Mouse (Mus musculus): ENCODE data around the gene Dnajb11.

The Dnajb11 gene

GRCm38 (mm10) chr16:22857431-22858113 is at the start of gene Dnajb11, which contains the start of gene Tbccd1:
TSS of gene Dnajb11 (plus strand) at chr16:22857845.
TSS of gene Tbccd1 (minus strand) at chr16:22857669.
- peak; percentile 99 for DNase-seq (ENCODE audit: low read depth, low spot score)

GRCm38 (mm10) chr16:22811477-22811876 is 46.2 kb upstream of the Dnajb11 start, which contains the start of gene Crygs:
TSS of gene Crygs (minus strand) at chr16:22811577.
- no peak for DNase-seq (ENCODE audit: low read depth, low spot score)

DNA sequence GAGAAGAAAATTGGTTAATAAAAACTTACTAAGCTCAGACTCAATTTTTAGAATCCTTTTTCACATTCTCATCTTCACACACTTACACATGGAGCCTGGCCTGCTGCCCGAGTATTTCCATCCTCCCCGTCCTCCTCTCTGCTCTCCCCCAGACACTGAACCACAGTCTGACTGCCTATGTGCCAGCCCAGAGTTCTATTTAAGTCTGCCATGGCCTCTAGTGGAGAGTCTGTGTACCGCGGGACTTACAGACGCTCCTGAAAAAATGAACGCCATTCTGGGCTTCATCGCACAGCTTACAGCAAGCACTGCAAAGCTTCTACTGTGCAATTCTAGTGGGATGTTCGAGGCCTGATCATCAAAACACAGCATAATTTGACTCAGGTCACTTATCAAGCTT is 36.9 kb upstream of the Dnajb11 start:
- DNase-seq (ENCODE audit: low read depth, low spot score) = peak; percentile 51

DNA sequence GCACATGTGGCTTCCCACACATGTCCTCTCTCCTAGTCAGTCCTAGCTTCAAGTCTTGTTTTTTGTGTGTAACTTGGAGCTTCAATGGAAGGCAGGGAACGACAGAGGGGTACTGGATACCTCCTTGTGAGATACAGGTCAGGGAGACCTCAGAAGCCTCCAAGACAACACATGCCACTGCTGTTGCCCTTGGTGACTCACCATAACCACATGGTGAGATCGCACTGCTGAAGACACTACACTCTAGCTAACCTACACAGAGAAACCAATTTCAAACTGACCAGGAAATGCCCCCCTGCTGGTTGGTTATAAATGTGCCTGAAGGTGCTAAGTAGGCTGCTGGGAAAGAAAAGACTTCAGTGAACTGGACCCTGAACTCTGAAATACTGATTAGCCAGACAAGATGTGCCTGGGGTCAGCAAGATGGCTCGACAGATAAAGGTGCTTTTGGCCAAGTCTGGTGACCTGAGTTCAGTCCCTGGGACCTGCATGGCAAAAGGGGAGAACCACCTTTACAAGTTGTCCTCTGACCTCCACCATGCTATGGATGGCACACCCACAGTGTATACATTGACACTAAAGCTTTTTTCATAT is 24.6 kb upstream of the Dnajb11 start:
- DNase-seq (ENCODE audit: low read depth, low spot score) = no peak

DNA sequence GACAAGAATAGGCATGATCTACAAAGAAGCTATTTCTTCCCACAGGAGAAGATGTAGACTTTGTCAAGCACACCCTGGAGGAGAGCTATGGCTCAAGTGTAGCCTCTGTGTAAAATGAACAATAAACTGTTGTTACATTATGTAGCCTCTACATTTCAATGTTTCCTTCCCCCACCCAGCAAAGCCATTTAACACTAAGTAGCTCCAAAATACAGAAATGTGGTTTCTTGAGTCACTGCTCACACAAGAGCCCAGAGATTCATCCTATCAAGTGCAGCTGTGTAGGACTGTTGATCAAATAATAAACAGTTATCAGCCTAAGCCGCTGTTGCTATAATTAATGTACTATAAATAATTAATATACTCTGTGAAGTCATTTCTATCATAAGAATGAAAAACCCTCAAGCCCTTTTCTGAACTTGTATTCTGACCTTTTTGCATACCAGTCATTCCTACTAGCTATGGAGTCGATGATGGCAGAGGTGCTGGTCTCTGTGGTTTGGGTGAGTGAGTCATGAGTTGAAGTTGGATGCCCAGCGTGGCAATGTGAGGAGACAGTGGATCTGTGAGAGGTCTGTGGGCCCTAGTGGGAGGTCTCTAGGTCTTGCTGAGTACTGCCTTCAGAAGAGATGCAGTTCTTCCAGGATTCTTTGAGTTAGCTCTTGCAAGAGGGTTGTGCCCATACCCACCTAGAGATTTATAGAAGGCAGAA is 18.3 kb upstream of the Dnajb11 start:
- DNase-seq (ENCODE audit: low read depth, low spot score) = no peak

DNA sequence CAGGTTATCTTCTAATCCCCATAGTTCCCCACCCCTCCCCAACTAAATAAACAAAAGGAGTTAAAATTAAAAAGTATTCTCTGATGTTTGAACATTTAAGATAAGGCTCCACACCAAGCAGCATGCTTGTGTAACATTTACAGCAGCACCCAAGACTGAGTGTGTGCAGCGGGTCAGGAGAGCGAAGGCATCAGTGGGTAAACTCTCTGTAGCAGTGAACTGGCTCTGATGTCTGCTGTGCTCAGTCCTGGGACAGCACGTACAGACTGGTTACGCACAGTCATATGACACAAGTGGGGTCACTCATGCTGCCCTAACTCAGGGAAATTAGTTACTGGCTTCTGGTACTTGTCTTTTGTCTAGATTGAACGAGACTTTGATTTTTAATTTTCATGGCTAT is 14.8 kb upstream of the Dnajb11 start:
- DNase-seq (ENCODE audit: low read depth, low spot score) = no peak

GRCm38 (mm10) chr16:22844061-22844801 is 13.4 kb upstream of the Dnajb11 start:
- peak; percentile 85 for DNase-seq (ENCODE audit: low read depth, low spot score)

DNA sequence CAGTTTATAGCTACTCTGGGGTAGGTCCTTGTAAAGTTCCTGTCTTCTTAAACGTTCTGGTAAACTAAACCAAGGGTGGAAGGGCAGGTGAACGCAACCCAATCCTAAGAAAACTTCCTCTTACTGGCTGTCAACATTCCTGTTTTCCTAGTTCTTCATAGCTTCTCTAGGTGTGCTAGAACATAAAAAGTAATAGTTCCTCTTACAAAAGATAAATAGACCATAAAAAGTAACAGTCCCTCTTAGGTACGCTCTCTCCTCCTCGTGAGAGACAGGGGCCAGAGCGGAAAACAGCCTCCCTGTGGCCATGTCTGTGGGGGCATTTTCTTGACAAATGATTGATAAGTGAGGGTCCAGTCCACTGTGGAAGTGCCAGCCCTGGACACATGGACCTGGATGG is 12.8 kb upstream of the Dnajb11 start:
- no peak for DNase-seq (ENCODE audit: low read depth, low spot score)

DNA sequence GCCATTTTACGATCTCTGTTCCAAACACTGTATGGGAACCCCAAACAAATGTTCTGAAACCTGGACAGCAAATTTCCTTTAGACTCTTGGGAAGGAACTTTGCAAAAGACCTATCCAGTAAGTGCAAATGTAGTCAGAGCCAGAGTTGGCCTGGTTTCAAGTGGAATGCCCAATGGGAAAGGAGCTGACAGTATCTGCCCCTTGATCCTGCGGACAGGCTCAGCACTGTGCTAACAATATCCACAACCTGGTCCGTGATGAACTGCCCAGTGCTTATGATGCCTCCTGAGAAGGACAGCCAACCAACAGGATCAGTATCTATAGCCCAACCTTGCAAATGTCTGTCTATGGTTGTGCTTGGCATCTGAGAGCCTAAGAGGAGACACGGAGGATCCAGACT is 12.2 kb upstream of the Dnajb11 start:
- DNase-seq (ENCODE audit: low read depth, low spot score) = no peak

DNA sequence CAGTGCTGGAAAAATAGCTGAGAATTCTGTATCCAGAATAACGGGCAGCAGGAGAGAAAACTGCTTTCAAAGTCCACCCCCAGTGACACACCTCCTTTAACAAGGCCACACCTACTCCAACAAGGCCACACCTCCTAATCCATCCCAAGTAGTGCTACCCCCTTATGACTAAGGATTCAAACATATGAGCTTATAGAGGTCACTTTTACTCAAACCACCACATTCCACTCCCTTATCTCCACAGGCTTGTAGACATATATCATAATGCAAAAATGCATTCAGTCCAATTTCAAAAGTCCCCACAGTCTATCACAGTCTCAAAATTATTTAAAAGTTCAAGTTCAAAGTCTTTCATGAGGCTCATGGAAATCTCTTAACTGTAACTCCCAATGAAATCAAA is 10.0 kb upstream of the Dnajb11 start:
- DNase-seq (ENCODE audit: low read depth, low spot score) = no peak

DNA sequence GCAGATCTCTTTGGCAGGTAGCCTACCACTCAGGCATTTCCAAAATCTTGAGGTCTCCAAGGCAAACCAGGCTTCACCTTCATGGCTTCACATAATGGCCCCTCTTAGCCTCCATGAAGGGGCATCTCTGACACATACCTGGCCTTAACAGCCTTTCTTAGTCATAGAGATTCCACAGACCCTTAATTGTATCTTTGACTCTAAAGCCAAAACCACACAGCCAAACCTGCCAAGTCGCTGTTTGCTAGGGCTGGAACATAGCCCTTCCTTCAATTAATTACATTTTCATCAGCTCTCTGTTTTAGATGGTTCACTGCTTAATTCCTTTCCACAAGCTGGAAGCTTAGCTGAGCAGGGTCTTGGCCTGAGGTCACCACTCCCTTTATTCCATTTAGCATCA is 9.3 kb upstream of the Dnajb11 start:
- no peak for DNase-seq (ENCODE audit: low read depth, low spot score)

GRCm38 (mm10) chr16:22852709-22853108 is 4.9 kb upstream of the Dnajb11 start:
- no peak for DNase-seq (ENCODE audit: low read depth, low spot score)

DNA sequence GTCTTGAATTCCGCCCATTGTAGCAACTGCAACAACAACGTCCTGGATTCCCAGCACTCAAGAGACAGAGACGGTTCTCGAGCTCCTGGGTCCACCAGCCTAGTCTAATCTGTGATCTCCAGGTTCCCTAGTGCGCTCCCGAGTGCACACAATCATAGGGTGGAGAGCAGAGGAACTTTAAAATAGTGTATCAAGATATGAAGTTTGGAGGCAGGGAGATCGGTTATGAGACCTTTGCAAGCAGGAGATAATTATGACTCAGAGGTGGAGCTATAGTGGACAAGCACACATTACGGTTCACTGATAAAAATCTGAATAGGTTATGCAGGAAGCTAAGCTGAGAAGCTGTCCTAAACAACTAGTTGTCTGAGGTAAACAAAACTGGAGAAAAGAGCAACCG is 872 bp upstream of the Dnajb11 start:
- DNase-seq (ENCODE audit: low read depth, low spot score) = no peak

- no peak for DNase-seq (ENCODE audit: low read depth, low spot score)
Observed at GRCm38 (mm10) chr16:22872397-22872796, 14.8 kb downstream of the Dnajb11 start.

DNA sequence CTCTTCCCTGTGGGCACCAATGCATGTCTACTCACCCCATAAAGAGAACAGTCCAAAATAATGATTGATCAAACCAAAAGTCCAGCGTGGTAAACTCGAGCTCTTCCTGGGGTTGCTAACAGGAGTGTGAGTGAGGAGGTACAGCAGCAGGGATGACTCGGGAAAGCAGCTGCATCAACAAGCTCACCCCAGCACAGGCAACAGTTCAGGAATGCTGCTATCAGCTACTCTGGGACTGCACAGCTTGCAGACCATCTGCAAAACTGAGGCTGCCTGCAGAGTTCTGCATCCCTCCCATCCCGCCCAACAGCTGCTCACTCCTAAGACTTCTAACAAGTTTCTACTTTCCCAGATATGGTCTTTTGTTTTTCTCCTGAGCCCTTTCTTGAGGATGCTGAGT is 15.7 kb downstream of the Dnajb11 start:
- no peak for DNase-seq (ENCODE audit: low read depth, low spot score)

GRCm38 (mm10) chr16:22876218-22877043 is 18.8 kb downstream of the Dnajb11 start:
- DNase-seq (ENCODE audit: low read depth, low spot score) = peak; percentile 25

GRCm38 (mm10) chr16:22877660-22878390 is 20.2 kb downstream of the Dnajb11 start:
- no peak for DNase-seq (ENCODE audit: low read depth, low spot score)

- DNase-seq (ENCODE audit: low read depth, low spot score) = no peak
Observed at GRCm38 (mm10) chr16:22878716-22879115, 21.1 kb downstream of the Dnajb11 start.

DNA sequence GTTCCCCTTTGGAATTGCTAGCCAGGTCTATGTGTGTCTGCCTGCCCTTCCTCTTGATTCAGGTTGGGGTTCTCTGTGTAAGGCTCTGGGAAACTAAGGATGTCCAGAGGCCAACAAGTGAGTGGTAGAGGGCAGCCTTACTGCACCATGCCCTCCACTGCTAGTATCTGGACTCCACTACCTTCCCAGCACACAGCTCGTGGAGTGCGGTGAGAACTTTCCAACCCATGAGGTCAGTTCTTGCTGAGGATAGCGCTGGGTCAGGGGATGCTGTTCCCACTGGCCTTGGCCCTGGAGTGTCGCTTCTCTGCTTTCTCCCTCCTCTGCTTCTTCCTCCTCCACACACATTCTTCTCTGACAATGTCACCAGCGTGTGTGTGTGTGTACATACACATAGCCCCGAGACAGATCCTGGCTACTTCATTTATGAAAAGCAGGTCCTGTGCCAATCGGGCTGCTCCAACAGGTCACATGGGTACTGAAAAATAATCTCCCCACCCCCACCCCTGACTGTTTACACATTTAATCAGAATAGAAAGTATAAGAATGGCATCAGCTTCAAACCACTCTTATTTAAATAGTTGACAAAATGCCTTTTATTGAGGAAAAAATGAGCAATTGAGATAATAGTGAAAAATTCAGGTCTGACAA is 22.4 kb downstream of the Dnajb11 start:
- no peak for DNase-seq (ENCODE audit: low read depth, low spot score)

DNA sequence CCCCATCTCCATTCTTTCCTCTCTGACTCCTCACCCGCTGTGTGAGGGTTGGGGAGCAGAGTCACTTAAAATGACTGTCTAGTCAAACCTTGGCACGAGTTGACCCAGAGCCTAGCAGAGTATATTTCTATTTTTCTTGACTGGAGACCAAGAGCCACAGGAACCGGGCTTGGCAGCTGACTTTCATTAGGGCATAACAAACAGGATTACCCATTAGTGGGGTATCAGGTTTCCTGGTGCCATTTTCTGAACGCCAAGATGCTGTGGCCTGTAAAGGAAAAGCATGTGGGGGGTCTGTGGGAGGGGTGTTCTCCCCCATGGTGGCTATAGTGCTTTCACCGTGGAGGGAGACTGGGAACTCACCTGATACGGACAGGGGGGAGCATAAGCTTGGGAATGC is 23.3 kb downstream of the Dnajb11 start:
- DNase-seq (ENCODE audit: low read depth, low spot score) = no peak

All from R1 (cell line).